Mouse (Mus musculus): Measurements from ENCODE around the gene Sos1.

GRCm38 (mm10) chr17:80471056-80471802 lies 9.0 kb downstream of the Sos1 start:
- TF ChIP-seq CTCF (IDR thresholded peaks at IDR 0.05; ENCODE audit: borderline replicate concordance, control insufficient read depth, extremely low read depth, insufficient read depth, low read length, poor library complexity): no peak
- no peak for TF ChIP-seq POLR2A (IDR thresholded peaks at IDR 0.05; ENCODE audit: control insufficient read depth, extremely low read depth, insufficient read depth, low read length, poor library complexity)
